Mouse (Mus musculus) cortical plate, adult 2 months (tissue): ENCODE results near the gene Fndc5. TPM values are rescaled to one million over a fixed set of nuclear protein-coding genes. Genes with fewer than 3 reads are reported as not detected.

Source experiments
- H3K27ac ChIP-seq: fragments of 200-500 bp; 2 replicates; pipeline ENCODE4 v1.5.1; 2012; ENCODE audit warnings: low read length, control low read depth, inconsistent platforms; ENCODE audit not compliant: insufficient read depth
- H3K4me1 ChIP-seq: fragments of 200-500 bp; 2 replicates; pipeline ENCODE4 v1.6.1; 2011; ENCODE audit warnings: low read length; ENCODE audit not compliant: control insufficient read depth, insufficient read depth
- H3K4me3 ChIP-seq: fragments of 200-500 bp; 2 replicates; pipeline ENCODE4 v1.5.1; 2011; ENCODE audit warnings: mild to moderate bottlenecking, low read length, control low read depth; ENCODE audit not compliant: insufficient read depth
- CTCF ChIP-seq: fragments of 200-500 bp; IDR thresholded peaks from 2 replicates; pipeline ENCODE4 v1.5.1; 2011; ENCODE audit warnings: mild to moderate bottlenecking, control low read depth, low read length; ENCODE audit not compliant: insufficient read depth; ENCODE audit errors: extremely low read depth
- POLR2A ChIP-seq: fragments of 200-500 bp; IDR thresholded peaks from 2 replicates; pipeline ENCODE4 v1.6.1; 2011; ENCODE audit warnings: mild to moderate bottlenecking, low read length, control low read depth; ENCODE audit not compliant: insufficient read depth; ENCODE audit errors: extremely low read depth
- polyA plus RNA-seq: library from polyadenylated mRNA; depleted of rRNA; stranded (reverse); fragments of >200 nt; gene quantifications from 2 replicates; pipeline ENCODE4 v1.2.3, GENCODE M21; 2012

Fndc5 gene
- polyA plus RNA-seq, 1 experiment, result 72.0 TPM

- Histone ChIP-seq H3K27ac (no peak overlapping the region), H3K4me1 (no peaks in the 10 kb centered on the region; the same call in 1 of the 2 replicates), H3K4me3 (no peak overlapping the region)
- TF ChIP-seq POLR2A (peak; percentile 18; the same call in 1 of the 2 replicates), CTCF (peak; percentile 42; the same call in 1 of the 2 replicates)
Measured at GRCm38 (mm10) chr4:129111350-129111749, 25.4 kb upstream of the Fndc5 start.

DNA sequence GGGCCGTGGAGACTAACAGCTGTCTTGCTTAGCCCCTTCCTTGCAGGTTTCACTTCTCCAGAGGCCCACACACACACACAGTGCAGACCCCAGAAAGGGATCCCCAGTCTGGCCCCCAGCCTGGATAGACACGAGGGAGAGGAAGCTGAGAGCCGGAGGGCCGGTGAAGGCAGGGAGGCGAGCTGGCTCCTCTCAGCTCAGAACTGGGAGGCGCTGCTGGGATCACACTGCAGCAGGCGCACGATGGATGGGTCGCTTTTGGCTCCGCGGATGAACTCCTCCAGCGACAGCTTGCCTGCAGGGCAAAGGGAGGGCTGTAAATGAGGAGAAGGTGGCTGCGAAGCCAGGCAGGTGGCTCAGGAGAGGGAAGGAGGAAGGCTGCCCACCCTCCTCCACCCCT lies 24.6 kb upstream of the Fndc5 start:
- H3K4me1 ChIP-seq, result peaks cover 3% of the 10 kb centered on the region; the same call in 1 of the 2 replicates
- TF ChIP-seq CTCF, result no peak
- no peak for TF ChIP-seq POLR2A
- no peak overlapping the region for H3K4me3 ChIP-seq
- no peak overlapping the region for H3K27ac ChIP-seq

GRCm38 (mm10) chr4:129113083-129113988 lies 23.5 kb upstream of the Fndc5 start:
- H3K4me1 ChIP-seq, result peaks cover 3% of the 10 kb centered on the region; the same call in 1 of the 2 replicates

GRCm38 (mm10) chr4:129116703-129117102 lies 20.1 kb upstream of the Fndc5 start:
- H3K4me1 ChIP-seq, result peaks cover 3% of the 10 kb centered on the region
- peak overlapping the region; percentile 32 for H3K4me3 ChIP-seq
- H3K27ac ChIP-seq, result peak overlapping the region; percentile 27
- peak; percentile 55; the same call in 1 of the 2 replicates for TF ChIP-seq POLR2A
- TF ChIP-seq CTCF, result no peak

More at GRCm38 (mm10) chr4:129113083-129113988, 23.5 kb upstream of the Fndc5 start:
- no peak overlapping the region for H3K27ac ChIP-seq
- TF ChIP-seq POLR2A (peak; percentile 58; the same call in 1 of the 2 replicates), CTCF (peak; percentile 98)
- H3K4me3 ChIP-seq, result no peak overlapping the region

- Histone ChIP-seq H3K4me1 (peaks cover 6% of the 10 kb centered on the region), H3K4me3 (peak overlapping the region; percentile 79; the same call in 1 of the 2 replicates), H3K27ac (no peak overlapping the region)
- TF ChIP-seq POLR2A (no peak), CTCF (no peak)
Measured at GRCm38 (mm10) chr4:129117720-129118510, 18.9 kb upstream of the Fndc5 start.

GRCm38 (mm10) chr4:129119708-129120107 lies 17.1 kb upstream of the Fndc5 start:
- Histone ChIP-seq H3K4me3 (peak overlapping the region; percentile 79), H3K27ac (peak overlapping the region; percentile 2; the same call in 1 of the 2 replicates), H3K4me1 (peaks cover 6% of the 10 kb centered on the region)
- 0 out of 2 replicates have a peak, but pooled peaks have one; percentile 2 for TF ChIP-seq CTCF
- peak; percentile 15; the same call in 1 of the 2 replicates for TF ChIP-seq POLR2A

DNA sequence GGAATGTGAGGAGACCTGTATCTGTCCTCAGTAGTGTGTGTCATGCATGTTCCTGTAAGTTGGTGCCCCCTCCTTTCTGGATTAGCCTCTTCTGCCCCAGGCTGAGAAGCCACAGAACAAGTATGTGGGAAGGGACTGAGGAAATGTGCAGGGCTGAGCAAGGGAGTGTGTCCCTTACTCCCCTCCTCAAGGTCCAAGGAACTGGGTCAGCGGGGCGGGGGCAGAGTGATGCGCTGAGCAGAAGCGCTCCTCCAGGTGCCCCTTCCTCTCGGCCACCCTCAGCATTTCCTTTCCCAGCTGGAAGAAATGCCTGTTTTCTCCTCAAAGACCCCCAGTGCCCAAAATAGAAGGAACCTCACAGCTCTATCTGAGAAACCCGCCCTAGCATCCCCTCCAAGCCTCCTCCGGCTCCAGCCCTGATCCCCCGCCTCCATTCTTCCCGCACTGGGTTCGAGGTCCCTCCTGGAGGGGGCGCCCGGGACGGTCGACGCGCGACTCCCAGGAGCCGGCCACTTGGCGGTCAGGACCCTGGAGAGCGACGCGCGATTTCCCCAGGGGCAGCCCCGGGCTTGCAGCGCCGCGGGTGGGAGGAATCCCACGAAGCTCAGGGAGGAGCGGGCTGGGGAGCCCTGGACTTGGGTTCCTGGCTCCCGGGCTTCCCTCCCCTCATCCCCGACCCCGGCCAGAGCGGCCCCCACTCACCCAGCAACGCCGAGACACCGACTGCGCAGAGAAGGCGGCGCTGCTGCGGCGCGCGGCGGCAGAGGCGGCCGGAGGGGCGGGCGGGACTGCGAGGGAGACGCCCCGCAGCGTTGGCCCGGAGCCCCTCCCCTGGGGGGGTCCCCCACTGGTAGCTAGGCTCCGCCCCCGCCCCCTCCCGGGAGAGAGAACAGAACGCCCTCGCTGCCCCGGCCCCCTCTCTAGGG lies 16.0 kb upstream of the Fndc5 start:
- peak overlapping the region; percentile 85 for H3K27ac ChIP-seq
- TF ChIP-seq CTCF, result no peak
- TF ChIP-seq POLR2A, result no peak
- H3K4me3 ChIP-seq, result peak overlapping the region; percentile 79
- peaks cover 8% of the 10 kb centered on the region for H3K4me1 ChIP-seq

DNA sequence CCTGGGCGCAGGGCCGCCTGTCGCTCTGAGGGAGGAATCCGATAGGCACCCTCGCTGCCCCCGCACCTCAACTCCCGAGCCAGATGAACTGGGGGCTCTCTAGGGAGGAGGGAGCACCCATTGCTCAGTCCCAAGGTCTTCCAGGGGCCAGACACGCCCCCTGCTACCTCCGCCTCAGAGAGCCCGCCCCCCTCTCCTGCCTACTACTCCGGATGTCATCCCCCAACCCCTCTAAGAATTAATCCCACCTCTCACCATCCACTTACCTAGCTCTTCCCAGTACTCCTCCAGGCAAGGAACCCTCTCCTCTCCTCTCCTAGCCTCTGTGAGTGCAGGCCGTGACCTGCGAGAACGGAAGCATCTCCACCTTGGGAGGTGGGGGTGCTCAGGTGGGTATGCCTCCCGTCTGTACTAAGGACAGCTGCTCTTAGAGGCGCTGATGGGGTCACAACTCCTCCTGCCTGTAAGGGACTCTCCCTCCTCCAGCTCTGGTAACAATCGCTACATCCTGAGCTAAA lies 15.2 kb upstream of the Fndc5 start, which contains the start of gene Hpca:
TSS of gene Hpca (minus strand) at position 468 of the 518 bp plus-strand sequence.
- Histone ChIP-seq H3K4me3 (peak within 1 kb of the TSS; percentile 79), H3K27ac (peak within 1 kb of the TSS; percentile 85), H3K4me1 (peaks cover 8% of the 10 kb centered on the region)
- TF ChIP-seq CTCF (no peak), POLR2A (no peak)

- H3K27ac ChIP-seq, result no peak overlapping the region
- TF ChIP-seq POLR2A (no peak), CTCF (no peak)
- H3K4me3 ChIP-seq, result peak overlapping the region; percentile 79; the same call in 1 of the 2 replicates
- H3K4me1 ChIP-seq, result peaks cover 6% of the 10 kb centered on the region
Measured at GRCm38 (mm10) chr4:129122107-129122506, 14.7 kb upstream of the Fndc5 start.
